Mouse (Mus musculus) right cerebral cortex, postnatal 10 days (tissue): Measurements from ENCODE around the gene Zfyve27.

Experiments
- DNase-seq, 2 experiments: peaks; one replicate each; pipeline ENCODE4 v3.0.0; 2021; ENCODE audit warnings: low spot score in 2 of 2

Zfyve27 gene

GRCm38 (mm10) chr19:42177461-42177860 lies 13.7 kb downstream of the Zfyve27 start:
- no peak for DNase-seq

DNA sequence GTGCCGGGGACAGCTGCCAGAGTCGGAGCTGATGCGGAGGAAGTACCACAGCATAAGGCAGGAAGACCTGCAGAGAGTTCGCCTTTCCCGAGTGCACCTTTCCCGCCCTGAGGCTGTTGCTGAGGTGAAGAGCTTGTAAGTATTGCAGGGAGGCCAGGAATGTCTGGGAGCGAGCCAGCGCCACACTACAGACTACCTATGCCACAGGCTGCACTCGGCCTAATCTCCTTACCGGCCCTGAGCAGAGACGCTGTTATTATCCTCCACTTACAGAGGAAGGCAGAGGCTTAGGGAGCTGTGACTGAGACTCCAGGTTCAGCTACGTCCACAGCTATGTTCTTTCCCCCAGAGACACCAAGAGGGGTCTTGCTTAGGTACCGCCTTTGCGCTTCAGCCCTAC lies 15.6 kb downstream of the Zfyve27 start:
- DNase-seq: no peak

DNA sequence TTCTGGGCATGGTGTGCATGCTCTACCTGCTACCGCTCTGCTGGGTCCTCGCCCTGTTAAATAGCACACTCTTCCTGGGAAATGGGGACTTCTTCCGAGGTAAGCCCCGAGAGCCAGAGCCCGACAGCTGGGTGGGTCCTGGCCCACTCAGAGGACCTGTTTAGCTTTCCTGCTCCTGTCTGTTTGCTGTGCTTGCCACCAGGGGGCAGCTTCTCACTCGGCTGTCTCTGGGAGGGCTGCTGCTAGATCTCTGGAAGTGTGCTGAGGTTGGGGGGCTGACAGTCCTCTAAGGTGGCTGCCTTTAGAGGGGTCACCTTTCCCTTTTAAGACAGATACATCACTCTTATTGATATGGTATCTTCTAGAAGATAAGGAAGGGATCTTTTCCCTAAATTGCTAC lies 18.9 kb downstream of the Zfyve27 start:
- no peak for DNase-seq

DNA sequence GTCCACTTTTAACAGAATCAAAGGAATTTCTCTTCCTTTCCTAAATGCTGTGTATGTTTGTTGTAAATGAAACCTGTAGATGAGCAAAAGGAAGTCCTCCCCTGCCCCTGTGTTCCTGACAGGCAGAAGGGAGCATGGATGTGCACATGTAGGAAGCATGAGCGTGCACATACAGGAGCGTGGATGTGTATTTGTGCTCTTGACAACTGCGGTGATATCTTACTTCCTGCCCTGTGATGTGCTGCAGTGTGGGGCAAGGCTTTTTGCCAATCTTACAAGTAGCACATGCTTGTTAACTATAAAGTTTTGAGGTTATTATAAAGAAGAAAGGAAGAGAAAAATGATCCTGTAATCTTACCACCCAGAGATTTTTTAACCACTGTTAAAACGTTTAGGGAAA lies 26.0 kb downstream of the Zfyve27 start:
- no peak for DNase-seq

DNA sequence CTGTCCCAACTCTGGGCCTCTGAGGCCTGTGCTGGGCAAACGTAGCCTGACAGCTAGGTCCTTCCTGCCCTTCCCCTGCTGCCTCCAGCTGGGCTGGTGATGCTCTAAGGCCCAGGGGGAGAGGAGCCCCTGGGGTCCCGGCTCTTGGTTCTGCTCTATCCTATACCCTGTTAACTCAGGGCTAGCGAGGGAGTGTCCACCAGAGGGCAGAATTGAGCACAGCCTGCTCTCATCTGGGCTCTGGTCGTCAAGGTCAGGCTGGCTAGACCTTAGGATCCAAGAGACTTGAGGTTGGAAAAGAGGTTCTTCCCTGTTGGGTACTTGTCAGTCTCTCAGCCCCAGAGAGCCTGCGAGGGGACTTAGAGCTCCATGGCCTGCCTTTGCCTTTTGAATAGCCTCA lies 26.7 kb downstream of the Zfyve27 start:
- DNase-seq: no peak

DNA sequence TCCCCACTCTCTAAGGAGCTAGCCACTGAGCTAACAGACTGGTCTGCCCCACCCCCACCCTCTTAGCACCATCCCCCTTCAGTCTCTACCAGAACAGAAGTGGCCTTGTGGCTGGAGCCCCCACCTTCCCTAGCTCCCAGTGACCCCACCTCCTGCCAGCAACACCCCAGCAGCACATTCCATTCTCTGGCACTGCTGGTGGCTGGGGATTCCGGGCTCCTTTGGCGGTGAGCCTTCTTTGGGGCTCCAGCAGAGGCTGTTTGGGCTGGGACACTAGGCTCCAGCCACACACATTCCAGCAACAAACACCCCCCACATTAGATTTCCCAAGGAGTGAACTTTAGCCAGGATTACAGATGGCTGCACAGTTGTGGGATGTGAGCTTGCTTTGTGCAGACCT lies 29.6 kb downstream of the Zfyve27 start:
- DNase-seq: peak; percentile 64 to 71

GRCm38 (mm10) chr19:42196378-42196777 lies 32.6 kb downstream of the Zfyve27 start:
- DNase-seq: no peak

DNA sequence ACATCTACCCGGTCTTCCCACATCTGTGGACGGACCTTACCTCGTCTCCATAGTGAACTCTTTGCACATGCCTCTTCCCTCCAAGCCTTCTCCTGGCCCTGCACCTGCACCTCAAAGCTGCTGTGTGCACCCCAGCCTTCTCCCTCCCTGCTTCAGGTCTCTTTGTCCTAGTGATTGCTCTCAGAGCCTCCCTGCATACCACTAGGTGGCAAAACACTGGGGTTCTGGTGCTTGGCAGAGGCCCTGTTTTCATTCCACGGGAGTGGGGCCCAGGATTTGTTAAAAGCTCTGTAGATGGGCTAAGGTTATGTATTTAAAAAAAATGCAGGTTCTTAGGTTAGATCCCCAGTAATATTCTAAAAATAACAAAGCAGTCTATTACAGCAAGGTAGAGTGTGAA lies 33.3 kb downstream of the Zfyve27 start:
- DNase-seq: peak in 1 of 2 experiments; percentile 42

DNA sequence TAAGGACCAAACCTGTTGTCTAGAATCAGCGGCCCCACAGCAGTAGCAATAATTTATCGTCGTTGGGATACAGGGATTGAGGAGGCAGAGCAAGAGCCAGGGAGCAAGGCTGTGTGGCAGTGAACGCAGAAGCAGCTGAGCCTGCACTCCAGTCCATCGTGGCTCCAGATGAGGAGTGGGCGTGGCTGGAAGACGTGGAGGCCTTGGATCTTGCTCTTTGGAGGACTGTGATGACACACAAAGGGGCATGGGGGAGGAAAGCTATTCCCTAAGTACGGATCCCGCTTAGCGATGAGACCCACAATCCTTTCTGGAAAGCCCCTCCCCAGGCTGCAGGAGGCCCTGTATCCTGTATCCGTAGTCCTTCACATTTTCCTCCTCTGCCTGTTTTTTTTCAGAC lies 34.3 kb downstream of the Zfyve27 start:
- peak in 1 of 2 experiments; percentile 35 for DNase-seq

GRCm38 (mm10) chr19:42201696-42202381 lies 38.1 kb downstream of the Zfyve27 start, which contains the start of gene Sfrp5:
Sfrp5 (minus strand) TSS chr19:42202252.
- no peak for DNase-seq

DNA sequence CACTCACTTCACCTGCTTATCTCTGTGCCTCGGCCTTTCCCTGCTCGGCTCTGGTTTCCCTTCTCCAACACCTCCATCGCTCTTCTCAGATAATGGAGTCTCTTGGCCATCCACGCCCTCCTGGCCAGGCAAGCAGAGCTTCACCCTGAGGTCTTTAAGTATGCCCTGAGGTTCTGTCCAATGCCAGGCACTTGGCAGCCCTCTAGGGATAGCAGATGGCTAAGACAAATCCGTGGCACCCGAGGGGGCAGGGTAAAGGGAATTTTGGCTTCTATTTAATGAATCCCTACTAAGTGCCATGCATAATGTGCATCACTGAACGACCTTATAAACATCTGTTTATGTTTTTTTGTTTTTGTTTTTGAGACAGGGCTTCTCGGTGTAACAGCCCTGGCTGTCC lies 38.7 kb downstream of the Zfyve27 start:
- DNase-seq: no peak

GRCm38 (mm10) chr19:42204306-42204705 lies 40.6 kb downstream of the Zfyve27 start:
- DNase-seq: no peak

GRCm38 (mm10) chr19:42205201-42205600 lies 41.5 kb downstream of the Zfyve27 start:
- DNase-seq: no peak

DNA sequence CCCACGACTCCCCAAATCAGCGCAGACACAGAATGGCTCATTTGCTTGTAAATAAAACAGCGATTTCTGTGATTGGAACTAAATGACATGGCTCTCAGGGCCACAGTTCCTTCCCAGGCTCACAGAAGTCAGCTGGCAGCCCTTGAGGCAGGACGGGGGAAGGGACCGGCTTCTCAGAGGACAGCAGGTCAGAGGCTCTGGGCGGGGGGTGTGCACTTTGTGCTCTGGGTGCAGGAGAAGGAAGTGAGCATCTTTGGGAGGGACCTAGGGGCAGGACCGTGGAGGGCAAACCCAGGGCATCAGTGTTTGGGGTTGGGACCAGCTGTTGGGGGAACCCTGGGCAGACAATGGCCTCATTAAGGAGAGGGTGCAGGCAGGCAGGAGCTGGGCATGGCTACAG lies 45.7 kb downstream of the Zfyve27 start:
- no peak for DNase-seq

DNA sequence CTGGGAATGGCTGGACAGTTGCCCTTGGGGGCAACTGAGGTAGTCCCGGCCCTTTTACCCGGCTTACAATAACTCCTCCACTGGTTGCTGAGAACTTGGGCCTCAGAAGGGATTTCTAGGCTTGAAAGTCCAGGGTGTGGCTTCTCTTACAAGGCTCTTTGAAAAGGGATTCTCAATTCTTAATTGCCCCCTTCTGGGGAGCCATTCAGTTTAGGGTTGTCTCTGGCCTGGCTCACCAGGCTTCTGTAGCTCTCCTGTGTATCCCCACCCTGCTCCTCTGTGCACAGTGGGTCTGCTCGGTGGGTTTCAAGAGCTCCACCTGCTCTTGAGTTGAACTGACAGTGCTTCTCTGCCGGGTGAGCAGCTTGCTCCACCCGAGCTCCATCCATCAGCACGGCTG lies 46.2 kb downstream of the Zfyve27 start:
- DNase-seq: no peak

DNA sequence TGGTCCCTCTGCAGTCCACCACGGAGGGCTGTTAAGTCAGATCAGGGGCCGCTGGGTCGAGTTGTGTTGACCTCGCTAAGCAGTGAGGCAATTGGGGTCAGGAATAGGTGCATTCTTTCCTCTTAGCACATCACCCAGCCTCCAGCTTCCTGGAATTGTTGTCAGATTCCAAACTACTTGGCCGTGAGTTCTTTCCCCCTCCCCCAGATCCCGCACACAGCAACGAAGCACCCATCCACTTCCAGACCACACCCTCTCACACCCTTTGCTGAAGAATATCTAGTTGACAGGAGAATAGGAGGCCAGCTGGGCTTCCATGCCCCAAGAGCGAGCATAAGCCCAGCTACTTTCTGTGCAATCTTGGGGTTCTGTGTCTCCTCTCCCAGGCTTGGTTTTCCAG lies 48.2 kb downstream of the Zfyve27 start:
- DNase-seq: no peak

DNA sequence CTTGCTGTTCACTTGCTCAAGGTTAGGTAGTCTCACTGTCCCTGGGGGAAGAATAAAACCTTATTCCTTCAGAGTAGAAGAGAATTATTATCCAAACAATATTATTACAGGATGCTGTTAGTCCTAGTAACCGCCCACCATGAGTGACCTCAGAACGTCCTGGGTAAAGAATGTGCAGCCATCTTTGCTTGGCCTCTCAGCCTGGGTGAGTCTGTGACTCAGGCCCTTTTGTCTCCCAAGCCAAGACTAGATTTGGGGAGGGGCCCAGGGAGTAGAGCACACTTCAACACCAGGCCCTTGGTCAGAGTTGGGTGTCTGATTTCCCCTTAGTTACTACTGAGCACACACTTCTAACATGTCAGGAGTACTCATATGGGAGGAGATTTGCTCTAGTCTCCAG lies 50.9 kb downstream of the Zfyve27 start:
- DNase-seq: no peak

GRCm38 (mm10) chr19:42216699-42217373 lies 53.1 kb downstream of the Zfyve27 start:
- DNase-seq: no peak

- DNase-seq: peak; percentile 65 to 78
Measured at GRCm38 (mm10) chr19:42217374-42217763, 53.6 kb downstream of the Zfyve27 start.

GRCm38 (mm10) chr19:42226451-42226850 lies 62.7 kb downstream of the Zfyve27 start:
- DNase-seq: no peak

DNA sequence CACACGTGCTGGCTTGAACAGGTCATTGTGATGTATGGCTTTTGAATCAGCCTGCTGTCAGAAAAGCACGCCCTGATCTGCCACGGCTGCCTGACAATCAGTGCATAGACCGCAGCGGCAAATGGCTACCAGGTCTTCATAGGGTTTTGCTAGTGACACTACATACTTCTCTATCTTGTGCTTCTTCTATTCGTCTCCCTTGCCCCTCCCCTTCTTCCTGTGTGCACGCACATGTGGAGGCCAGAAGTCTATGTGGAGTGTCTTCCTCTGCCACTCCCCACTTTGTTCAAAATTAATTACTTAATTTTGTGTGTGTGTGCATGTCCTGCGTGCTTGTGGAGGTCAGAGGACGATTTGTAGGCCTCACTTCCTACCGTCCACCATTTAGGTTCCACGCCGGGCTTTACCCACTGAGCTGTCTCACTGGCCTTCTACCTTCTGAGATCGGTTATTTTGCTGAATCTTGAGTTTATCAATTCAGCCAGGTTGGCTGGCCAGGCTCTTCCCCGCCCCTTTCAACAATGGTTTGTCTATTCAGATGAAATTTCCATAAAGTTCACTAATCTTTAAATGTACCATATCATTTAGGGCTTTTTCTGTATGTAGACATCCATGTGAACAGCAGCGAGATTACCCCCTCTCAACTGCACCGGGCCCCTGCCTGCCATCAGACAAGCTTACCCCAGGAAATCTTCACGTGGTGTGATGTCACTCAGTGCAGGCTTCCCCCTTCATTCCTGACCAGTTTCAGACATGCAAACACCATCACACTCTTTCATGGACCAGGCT lies 65.9 kb downstream of the Zfyve27 start:
- no peak for DNase-seq

GRCm38 (mm10) chr19:42230288-42230568 lies 66.5 kb downstream of the Zfyve27 start:
- no peak for DNase-seq

DNA sequence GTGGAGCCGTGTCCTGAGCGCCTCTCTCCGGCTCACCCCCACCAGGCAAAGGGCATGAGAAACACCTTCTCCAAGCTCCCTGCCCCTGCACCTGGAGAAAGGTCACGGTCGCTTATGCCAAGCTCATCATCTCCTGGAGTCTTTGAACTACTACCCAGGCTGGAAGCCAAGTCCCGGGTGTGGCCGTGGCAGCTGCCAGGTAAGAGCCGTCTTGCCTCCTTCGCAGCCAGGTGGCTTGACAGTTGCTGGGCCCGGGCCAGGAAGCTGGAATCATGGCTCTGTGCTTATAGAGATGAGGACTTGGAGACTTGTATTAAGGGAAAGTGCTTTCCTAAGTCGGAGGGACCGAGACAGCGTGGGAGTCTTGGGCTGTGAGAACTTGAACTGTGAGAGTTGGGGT lies 67.2 kb downstream of the Zfyve27 start:
- DNase-seq: peak in 1 of 2 experiments; percentile 35
